Mouse (Mus musculus): ENCODE measurements around the gene Gm37240.

DNA sequence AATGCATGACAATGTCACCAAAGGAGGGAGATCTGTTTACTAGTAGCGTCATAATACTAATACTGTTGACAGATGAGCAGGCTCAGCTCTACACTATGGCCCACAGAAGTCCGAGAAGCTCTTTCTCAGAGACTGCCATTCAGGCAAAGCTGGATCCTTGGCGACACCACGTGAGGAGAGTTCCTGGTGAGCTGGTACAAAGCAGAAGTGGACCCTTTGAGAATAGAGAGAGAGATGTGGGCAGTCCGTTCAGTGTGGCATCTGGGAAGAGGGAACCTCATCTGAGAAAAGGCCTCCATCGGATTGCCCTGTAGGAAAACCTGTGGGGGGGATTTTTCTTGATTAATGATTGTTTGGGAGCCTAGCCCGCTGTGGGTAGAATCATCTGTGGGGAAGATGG, 770.3 kb downstream of the Gm37240 start:
- TF ChIP-seq POLR2A (IDR thresholded peaks at IDR 0.05; ENCODE audit: borderline replicate concordance, control insufficient read depth, low read depth, low read length) (no peak), CTCF (IDR thresholded peaks at IDR 0.05; ENCODE audit: control insufficient read depth, insufficient read depth, low read length) (no peak)
